Mouse (Mus musculus): ENCODE results near the gene Gtf2f1.

Gene Gtf2f1

GRCm38 (mm10) chr17:56974708-56975240 is 36.3 kb downstream of the Gtf2f1 start:
- no peak for DNase-seq (ENCODE audit: low spot score)

- DNase-seq (ENCODE audit: low spot score): no peak
These were observed 37.0 kb downstream of the Gtf2f1 start for GRCm38 (mm10) chr17:56973956-56974707.

- no peak for DNase-seq (ENCODE audit: low spot score)
These were observed 41.0 kb downstream of the Gtf2f1 start for GRCm38 (mm10) chr17:56970081-56970480.

GRCm38 (mm10) chr17:56969321-56969720 is 41.8 kb downstream of the Gtf2f1 start:
- DNase-seq (ENCODE audit: low spot score): no peak

GRCm38 (mm10) chr17:56963646-56964045 is 47.4 kb downstream of the Gtf2f1 start:
- DNase-seq (ENCODE audit: low spot score): no peak

- DNase-seq (ENCODE audit: low spot score): no peak
These were observed 48.3 kb downstream of the Gtf2f1 start for GRCm38 (mm10) chr17:56962642-56963405.

GRCm38 (mm10) chr17:56961880-56962279 is 49.2 kb downstream of the Gtf2f1 start:
- no peak for DNase-seq (ENCODE audit: low spot score)

GRCm38 (mm10) chr17:56958667-56959066 is 52.4 kb downstream of the Gtf2f1 start:
- DNase-seq (ENCODE audit: low spot score): no peak

GRCm38 (mm10) chr17:56957763-56958429 is 53.2 kb downstream of the Gtf2f1 start:
- peak; percentile 21 for DNase-seq (ENCODE audit: low spot score)

GRCm38 (mm10) chr17:56954871-56955270 is 56.2 kb downstream of the Gtf2f1 start:
- no peak for DNase-seq (ENCODE audit: low spot score)

All from ovary, postnatal 36 days (tissue).